Mouse (Mus musculus) limb, embryonic 13.5 days (tissue): ENCODE results near the gene Ralbp1. TPM values are rescaled to one million over a fixed set of nuclear protein-coding genes. Genes with fewer than 3 reads are reported as not detected.
A peak's percentile ranks its signal among the peaks of the same experiment; 100 is the strongest.

ENCODE experiments used
- ATAC-seq: fragments of 200-750 bp; cut with Nextera tagmentation; 2 replicates; pipeline ENCODE4 v1.8.0; 2017; ENCODE audit warnings: low read depth, moderate number of reproducible peaks, moderate TSS enrichment; ENCODE audit not compliant: low FRiP score
- H3K27ac ChIP-seq: fragments of 300-500 bp; sonication (generic); 2 replicates; pipeline ENCODE4 v1.5.1; 2015; ENCODE audit warnings: inconsistent platforms, mild to moderate bottlenecking, moderate library complexity
- H3K27me3 ChIP-seq: fragments of 300-500 bp; sonication (generic); 2 replicates; pipeline ENCODE4 v1.6.1; 2015; ENCODE audit warnings: mild to moderate bottlenecking, inconsistent platforms
- H3K36me3 ChIP-seq: fragments of 300-500 bp; sonication (generic); 2 replicates; pipeline ENCODE4 v1.6.1; 2015; ENCODE audit warnings: inconsistent platforms, mild to moderate bottlenecking, moderate library complexity
- H3K4me1 ChIP-seq: fragments of 300-500 bp; sonication (generic); 2 replicates; pipeline ENCODE4 v1.6.1; 2015; ENCODE audit warnings: inconsistent platforms
- H3K4me2 ChIP-seq: fragments of 300-500 bp; sonication (generic); replicated peaks from 2 replicates; pipeline ENCODE4 v1.6.1; 2015; ENCODE audit warnings: inconsistent platforms, mild to moderate bottlenecking, moderate library complexity
- H3K4me3 ChIP-seq: fragments of 300-500 bp; sonication (generic); 2 replicates; pipeline ENCODE4 v1.5.1; 2015; ENCODE audit warnings: moderate library complexity, mild to moderate bottlenecking, inconsistent platforms
- H3K9ac ChIP-seq: fragments of 300-500 bp; sonication (generic); 2 replicates; pipeline ENCODE4 v1.6.1; 2015; ENCODE audit warnings: mild to moderate bottlenecking, inconsistent platforms
- H3K9me3 ChIP-seq: fragments of 300-500 bp; sonication (generic); 2 replicates; pipeline ENCODE4 v1.6.1; 2016; ENCODE audit warnings: inconsistent platforms
- WGBS: fragments of 180-500 bp; shearing (Covaris S2); methylation state at CpG from one replicate; pipeline ENCODE4 v1.1.7; 2015; 5-methylcytosine and 5-hydroxymethylcytosine counted together
- polyA plus RNA-seq: library from polyadenylated mRNA; unstranded; fragments of >200 nt; fragmentation: Nextera tagmentation; extraction: Ambion mirVana; gene quantifications from 2 replicates; pipeline ENCODE4 v1.2.1, GENCODE M21; 2015

Ralbp1 gene
- polyA plus RNA-seq, 1 experiment from 2014 or later: 81.3 TPM

DNA sequence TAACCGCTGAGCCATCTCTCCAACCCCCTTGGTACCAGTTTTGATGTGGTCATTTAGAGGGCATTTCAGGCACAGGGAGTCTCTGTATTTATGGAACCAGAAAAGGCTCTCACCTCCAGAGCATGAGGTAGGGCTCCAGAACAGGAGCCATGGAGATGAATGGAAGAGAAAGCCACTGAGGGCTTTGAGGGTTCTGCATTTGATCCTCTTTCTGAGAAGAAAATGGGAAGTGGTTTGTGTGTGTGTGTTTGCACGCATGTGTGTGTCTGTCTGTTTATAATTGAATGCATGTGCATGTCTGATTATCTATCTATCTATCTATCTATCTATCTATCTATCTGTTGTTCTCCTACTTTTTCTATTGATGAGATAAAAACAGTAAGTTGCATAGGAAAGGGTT lies 26.6 kb upstream of the Ralbp1 start:
- Histone ChIP-seq H3K4me3 (no peak overlapping the region), H3K9ac (no peak overlapping the region), H3K27ac (no peak overlapping the region), H3K9me3 (no peaks in the 10 kb centered on the region), H3K4me2 (no peak overlapping the region), H3K27me3 (no peaks in the 10 kb centered on the region), H3K4me1 (peaks cover 20% of the 10 kb centered on the region), H3K36me3 (0 out of 2 replicates have a peak, but pooled peaks cover 3% of the 10 kb centered on the region)
- 89% methylated on average over 2 of the region's 2 CpGs for WGBS
- no peak for ATAC-seq

DNA sequence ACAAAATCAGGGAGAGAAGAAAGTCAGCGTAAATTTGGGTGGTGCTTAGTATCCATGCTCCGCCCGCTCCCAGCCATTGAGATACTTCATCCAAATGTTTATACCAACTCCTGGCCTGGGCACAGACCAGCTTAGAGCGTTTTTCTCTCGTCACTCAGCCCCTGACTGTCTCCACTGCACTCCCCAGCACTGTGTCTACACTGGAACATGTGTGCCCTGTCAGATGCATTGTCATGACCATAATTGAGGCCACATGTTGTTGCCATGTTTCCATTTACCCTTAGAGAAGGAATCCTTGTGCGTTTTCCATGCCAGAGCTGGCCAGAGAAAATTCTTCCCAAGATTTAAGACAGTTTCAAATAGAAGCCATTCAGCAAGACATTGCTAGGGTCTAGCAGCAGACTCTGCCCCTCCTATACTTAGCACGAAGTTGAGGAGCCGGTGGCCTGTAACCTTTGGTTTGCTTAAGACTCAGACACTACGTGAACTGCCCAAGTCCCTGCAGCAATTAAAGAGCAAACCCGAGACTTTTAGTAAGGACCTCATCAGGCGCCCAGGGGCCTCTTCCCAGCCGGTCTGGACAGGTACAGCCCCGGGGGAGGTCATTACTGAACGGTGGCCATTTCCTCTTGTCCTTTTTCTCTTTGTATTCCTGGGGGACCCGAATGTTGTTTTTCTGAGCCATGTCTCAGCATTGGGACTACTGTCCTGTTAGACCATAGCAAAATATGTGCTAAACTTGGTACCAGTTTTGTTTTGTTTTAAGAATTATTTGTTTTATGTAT lies 25.9 kb upstream of the Ralbp1 start:
- peaks cover 25% of the 10 kb centered on the region for H3K4me1 ChIP-seq
- no peak for ATAC-seq

DNA sequence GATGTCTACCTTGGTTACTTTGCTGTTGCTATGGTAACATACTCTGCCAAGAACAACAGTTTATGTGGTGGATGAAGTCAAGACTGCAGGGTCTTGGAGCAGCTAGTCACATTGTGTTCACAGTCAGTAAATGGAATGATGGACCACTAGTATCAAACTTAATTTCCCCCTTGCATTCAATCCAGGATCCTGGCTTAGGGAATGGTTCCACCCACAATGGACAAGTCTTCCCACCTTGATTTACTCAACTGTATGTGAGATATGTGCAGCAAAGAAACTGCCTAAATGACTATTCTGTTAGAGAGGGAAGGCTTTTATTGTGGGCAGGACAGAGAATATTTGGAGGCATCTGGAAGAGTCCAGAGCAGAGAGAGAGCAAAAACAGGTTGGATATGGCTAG lies 22.7 kb upstream of the Ralbp1 start:
- H3K4me3 ChIP-seq: no peak overlapping the region
- no peak overlapping the region for H3K4me2 ChIP-seq
- H3K27me3 ChIP-seq: no peaks in the 10 kb centered on the region
- H3K9ac ChIP-seq: no peak overlapping the region
- no peaks in the 10 kb centered on the region for H3K9me3 ChIP-seq
- peaks cover 21% of the 10 kb centered on the region for H3K4me1 ChIP-seq
- H3K36me3 ChIP-seq: no peaks in the 10 kb centered on the region
- no peak overlapping the region for H3K27ac ChIP-seq
- ATAC-seq: no peak

More for the DNA sequence above, 25.9 kb upstream of the Ralbp1 start:
- 48% methylated on average over 15 of the region's 15 CpGs for WGBS
- no peak overlapping the region for H3K4me3 ChIP-seq
- no peaks in the 10 kb centered on the region for H3K9me3 ChIP-seq
- no peak overlapping the region for H3K4me2 ChIP-seq
- no peak overlapping the region for H3K9ac ChIP-seq
- H3K27ac ChIP-seq: no peak overlapping the region
- H3K27me3 ChIP-seq: no peaks in the 10 kb centered on the region
- H3K36me3 ChIP-seq: 0 out of 2 replicates have a peak, but pooled peaks cover 3% of the 10 kb centered on the region

DNA sequence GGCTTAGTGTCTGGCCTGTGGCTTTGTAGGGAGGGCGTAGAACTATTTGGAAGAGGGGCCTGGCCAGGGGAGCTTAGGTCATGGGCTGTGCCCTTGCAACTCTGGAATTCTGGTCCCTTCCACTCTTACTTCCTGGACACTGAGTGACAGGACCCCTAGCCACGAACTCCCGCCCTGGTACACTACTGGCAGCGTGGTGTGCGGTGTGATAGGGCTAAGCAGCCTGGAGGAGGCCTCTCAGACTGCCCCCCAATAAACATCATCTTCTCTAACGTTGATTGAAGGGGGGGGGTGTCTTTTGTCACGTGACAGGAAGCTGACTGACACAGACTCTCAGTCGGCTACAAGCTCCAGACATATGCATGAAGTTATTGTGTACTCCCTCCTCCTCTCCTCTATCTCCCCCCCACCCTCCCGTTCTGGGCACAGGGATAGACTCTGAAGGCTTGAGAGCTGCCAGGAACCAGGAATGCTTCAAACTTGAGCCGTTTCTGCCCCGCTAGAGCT lies 21.4 kb upstream of the Ralbp1 start:
- H3K36me3 ChIP-seq: no peaks in the 10 kb centered on the region
- 55% methylated on average over 11 of the region's 11 CpGs for WGBS

DNA sequence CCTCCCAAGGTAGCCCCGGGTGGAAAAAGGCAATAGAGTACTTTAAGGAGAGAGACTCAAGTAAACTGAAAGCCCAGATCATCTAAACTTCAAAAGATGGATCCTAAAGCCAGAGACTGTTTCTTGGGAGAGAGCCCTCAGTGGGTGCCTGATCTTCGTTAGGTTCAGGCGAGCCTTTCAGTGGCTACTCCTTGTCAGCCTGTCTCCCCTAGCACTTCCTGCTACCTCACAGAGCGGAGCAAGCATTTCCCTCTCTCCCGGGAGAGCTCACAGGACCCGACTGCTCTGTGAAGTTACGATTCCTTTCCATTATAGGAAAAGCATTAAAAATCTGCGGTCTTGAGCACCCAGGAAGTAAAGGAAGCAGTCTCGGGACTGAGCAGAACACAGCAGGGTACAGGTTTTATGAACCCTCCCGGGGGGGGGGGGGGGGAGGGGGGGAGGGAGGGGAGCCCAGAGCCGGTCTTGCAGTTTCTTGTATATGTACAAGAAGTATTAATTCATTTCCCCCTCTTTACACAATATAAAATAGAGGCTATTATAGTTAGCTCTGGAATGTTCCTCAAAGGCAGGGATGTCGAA lies 20.8 kb upstream of the Ralbp1 start:
- H3K27me3 ChIP-seq: no peaks in the 10 kb centered on the region
- peaks cover 16% of the 10 kb centered on the region for H3K4me1 ChIP-seq
- no peaks in the 10 kb centered on the region for H3K36me3 ChIP-seq
- 25% methylated on average over 11 of the region's 12 CpGs for WGBS
- no peak overlapping the region for H3K4me3 ChIP-seq
- no peak overlapping the region for H3K27ac ChIP-seq
- peak overlapping the region; percentile 31; the same call in 1 of the 2 replicates for H3K4me2 ChIP-seq
- no peak for ATAC-seq
- H3K9me3 ChIP-seq: no peaks in the 10 kb centered on the region
- no peak overlapping the region for H3K9ac ChIP-seq

More for the DNA sequence above, 21.4 kb upstream of the Ralbp1 start:
- no peak overlapping the region for H3K4me3 ChIP-seq
- ATAC-seq: no peak; the same call in 1 of the 2 replicates
- no peak overlapping the region for H3K9ac ChIP-seq
- H3K27me3 ChIP-seq: no peaks in the 10 kb centered on the region
- peak overlapping the region; percentile 31; the same call in 1 of the 2 replicates for H3K4me2 ChIP-seq
- peaks cover 20% of the 10 kb centered on the region for H3K4me1 ChIP-seq
- H3K27ac ChIP-seq: no peak overlapping the region
- H3K9me3 ChIP-seq: no peaks in the 10 kb centered on the region

DNA sequence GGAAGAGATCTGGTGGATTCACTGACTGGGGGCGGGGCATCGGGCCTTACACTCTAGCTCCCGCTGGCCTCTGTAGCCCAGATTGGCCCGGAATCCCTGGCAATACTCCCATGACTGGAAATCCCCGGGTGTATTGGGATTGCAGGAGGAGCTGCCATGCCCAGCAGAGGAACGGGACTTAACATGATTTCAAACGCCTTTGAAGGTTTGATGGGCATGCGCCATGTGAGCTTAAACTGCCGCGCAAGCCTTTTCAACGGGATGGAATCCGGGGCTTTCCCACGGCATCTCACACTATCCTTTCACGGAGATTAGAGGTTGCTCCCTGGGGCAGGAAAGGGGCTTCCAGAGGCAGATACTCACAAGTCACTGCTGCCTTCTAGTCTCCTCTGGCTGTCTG lies 19.6 kb upstream of the Ralbp1 start:
- Histone ChIP-seq H3K4me1 (peaks cover 14% of the 10 kb centered on the region), H3K9ac (no peak overlapping the region), H3K4me3 (no peak overlapping the region), H3K36me3 (no peaks in the 10 kb centered on the region), H3K9me3 (no peaks in the 10 kb centered on the region), H3K27ac (no peak overlapping the region), H3K4me2 (no peak overlapping the region), H3K27me3 (no peaks in the 10 kb centered on the region)
- no peak for ATAC-seq
- 84% methylated on average over 14 of the region's 14 CpGs for WGBS

DNA sequence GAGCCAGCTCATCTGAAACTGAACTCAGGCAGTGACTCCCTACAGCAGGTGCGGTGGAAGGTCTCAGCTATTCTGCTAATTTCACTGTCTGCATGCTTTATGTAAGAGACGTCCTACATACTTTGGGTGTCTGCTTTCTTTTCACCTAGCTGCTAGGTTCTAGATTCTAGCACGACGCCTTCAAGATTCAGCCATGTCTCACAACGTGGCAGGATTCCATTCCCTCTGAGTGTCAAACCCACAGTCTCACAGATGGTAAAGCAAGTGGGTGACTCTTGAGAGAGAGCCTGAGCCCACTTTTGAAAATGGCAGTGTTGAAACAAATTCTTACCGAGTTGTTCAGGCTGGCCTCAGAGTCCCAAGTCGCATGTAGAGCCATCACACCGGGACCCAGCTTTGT lies 18.2 kb upstream of the Ralbp1 start:
- ATAC-seq: no peak

DNA sequence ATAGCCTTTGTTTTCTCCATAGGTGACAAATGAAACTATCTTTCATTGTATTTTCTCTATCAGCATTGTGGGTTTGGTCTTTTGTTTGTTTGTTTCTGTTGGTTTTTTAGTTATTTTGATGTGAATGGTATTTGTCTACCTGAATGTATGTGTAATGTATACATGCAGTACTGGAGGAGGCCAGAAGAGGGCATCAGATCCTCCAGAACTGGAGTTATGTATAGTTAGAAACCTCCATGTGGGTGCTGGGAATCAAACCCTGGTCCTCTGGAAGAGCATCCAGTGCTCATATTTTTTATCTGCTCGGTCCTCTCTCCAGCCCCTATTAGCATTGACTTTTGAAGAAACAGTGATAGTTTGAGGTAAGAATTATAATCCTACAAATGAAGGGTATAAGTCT lies 17.4 kb upstream of the Ralbp1 start:
- no peak overlapping the region for H3K27ac ChIP-seq
- H3K9me3 ChIP-seq: no peaks in the 10 kb centered on the region
- H3K36me3 ChIP-seq: no peaks in the 10 kb centered on the region
- H3K4me3 ChIP-seq: no peak overlapping the region
- no peaks in the 10 kb centered on the region for H3K27me3 ChIP-seq
- ATAC-seq: no peak
- H3K4me2 ChIP-seq: no peak overlapping the region
- 95% methylated on average over 1 of the region's 1 CpGs for WGBS
- H3K9ac ChIP-seq: no peak overlapping the region
- H3K4me1 ChIP-seq: peaks cover 14% of the 10 kb centered on the region

More for the DNA sequence above, 18.2 kb upstream of the Ralbp1 start:
- H3K27ac ChIP-seq: no peak overlapping the region
- H3K9ac ChIP-seq: no peak overlapping the region
- no peak overlapping the region for H3K4me2 ChIP-seq
- H3K4me3 ChIP-seq: no peak overlapping the region
- no peaks in the 10 kb centered on the region for H3K36me3 ChIP-seq
- H3K9me3 ChIP-seq: no peaks in the 10 kb centered on the region
- peaks cover 14% of the 10 kb centered on the region for H3K4me1 ChIP-seq
- WGBS: 93% methylated on average over 8 of the region's 8 CpGs
- H3K27me3 ChIP-seq: no peaks in the 10 kb centered on the region

DNA sequence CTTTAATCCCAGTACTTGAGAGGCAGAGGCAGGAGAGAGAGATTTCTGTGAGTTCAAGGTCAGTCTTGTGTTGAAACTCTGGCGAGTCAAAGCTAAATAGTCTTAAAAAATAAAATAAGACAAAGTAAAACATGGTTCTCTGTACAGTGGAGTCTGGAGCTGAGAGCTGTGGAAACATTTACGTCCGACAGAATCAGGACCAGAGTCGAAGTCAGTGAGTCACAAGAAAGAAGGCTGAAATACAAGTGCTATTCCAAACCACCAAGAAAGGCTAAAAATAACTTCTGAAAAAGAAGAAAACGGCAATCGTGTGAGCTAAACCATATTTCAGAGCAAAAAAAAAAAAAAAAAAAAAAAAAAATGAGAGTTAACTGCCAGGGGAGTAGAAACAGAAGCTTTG lies 16.7 kb upstream of the Ralbp1 start:
- no peak overlapping the region for H3K27ac ChIP-seq
- ATAC-seq: no peak
- H3K36me3 ChIP-seq: no peaks in the 10 kb centered on the region
- H3K4me2 ChIP-seq: no peak overlapping the region
- H3K9me3 ChIP-seq: no peaks in the 10 kb centered on the region
- no peak overlapping the region for H3K4me3 ChIP-seq
- peaks cover 14% of the 10 kb centered on the region for H3K4me1 ChIP-seq
- no peak overlapping the region for H3K9ac ChIP-seq
- H3K27me3 ChIP-seq: no peaks in the 10 kb centered on the region
- WGBS: 84% methylated on average over 6 of the region's 6 CpGs

DNA sequence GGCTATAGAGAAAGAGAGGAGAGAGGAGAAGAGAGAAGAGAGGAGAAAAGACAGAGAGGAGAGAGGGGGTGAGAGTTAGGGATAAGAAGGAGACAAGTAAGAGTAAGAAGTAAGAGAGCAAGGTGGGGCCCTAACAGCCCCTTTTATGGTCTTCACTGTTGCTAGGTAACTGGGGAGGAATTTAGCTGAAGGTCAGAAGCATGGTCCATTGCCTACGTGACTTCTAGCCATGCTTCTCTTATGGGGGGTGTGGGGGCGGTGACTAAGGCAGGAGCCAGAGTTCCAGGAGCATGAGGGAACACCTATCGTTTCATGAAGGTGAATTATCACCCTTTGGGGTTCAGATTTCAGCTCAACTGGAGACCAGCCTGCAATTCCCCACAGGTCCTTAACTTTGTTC lies 10.4 kb upstream of the Ralbp1 start:
- 63% methylated on average over 3 of the region's 3 CpGs for WGBS
- Histone ChIP-seq H3K27ac (no peak overlapping the region), H3K36me3 (no peaks in the 10 kb centered on the region), H3K4me1 (no peaks in the 10 kb centered on the region), H3K9ac (no peak overlapping the region), H3K27me3 (no peaks in the 10 kb centered on the region), H3K4me2 (no peak overlapping the region), H3K9me3 (no peaks in the 10 kb centered on the region; the same call in 1 of the 2 replicates), H3K4me3 (no peak overlapping the region)
- ATAC-seq: no peak

DNA sequence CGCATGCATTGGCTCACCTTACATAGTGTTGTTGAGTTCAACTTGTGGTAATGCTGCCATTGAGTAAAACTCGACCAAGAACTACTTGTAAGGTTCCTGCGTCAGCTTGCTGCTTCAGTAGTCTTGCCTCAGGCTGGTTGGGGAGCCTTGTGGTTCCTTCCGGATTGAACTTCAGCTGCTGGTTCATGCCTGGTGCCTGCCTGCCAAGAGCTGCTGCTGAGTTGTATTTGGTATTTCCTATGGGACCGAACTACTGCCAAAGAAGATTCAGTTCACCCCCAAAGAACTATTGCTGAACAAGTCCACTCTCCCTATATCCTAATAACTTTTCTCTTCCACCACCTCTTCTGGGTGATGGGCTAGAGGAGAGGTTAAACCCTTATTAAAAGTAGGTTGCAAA lies 3.9 kb upstream of the Ralbp1 start:
- ATAC-seq: no peak
- Histone ChIP-seq H3K4me1 (peaks cover 14% of the 10 kb centered on the region), H3K4me2 (no peak overlapping the region), H3K4me3 (no peak overlapping the region), H3K27ac (no peak overlapping the region), H3K27me3 (no peaks in the 10 kb centered on the region), H3K36me3 (no peaks in the 10 kb centered on the region), H3K9ac (no peak overlapping the region), H3K9me3 (no peaks in the 10 kb centered on the region)
- 77% methylated on average over 5 of the region's 5 CpGs for WGBS

DNA sequence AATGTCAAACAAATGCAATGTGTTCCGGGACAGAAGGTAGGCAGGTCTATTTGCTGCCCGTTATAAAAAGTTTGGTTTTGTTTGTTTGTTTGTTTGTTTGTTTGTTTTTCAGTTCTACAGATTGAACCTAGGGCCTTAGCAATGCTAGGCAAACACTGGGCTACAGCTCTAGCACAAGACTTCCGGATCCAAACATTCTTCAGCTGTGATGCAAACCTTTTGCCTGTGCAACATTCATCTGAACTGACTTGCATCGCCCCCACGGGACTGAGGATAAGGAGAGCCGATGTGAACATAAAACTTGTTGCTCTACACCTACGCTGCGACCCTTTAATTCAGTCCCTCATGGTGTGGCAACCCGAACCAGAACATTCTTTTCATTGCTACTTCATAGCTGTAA lies 973 bp upstream of the Ralbp1 start:
- no peaks in the 10 kb centered on the region for H3K36me3 ChIP-seq
- H3K9me3 ChIP-seq: no peaks in the 10 kb centered on the region
- peak overlapping the region; percentile 79 for H3K9ac ChIP-seq
- ATAC-seq: no peak
- H3K27me3 ChIP-seq: no peaks in the 10 kb centered on the region
- peaks cover 30% of the 10 kb centered on the region for H3K4me1 ChIP-seq
- H3K4me3 ChIP-seq: peak overlapping the region; percentile 93; the same call in 1 of the 2 replicates
- H3K4me2 ChIP-seq: peak overlapping the region; percentile 90
- WGBS: 55% methylated on average over 9 of the region's 9 CpGs
- H3K27ac ChIP-seq: peak overlapping the region; percentile 99
